Mouse (Mus musculus) yolk sac, embryonic 10.5 days (tissue): Measurements from ENCODE around the gene Lce1h.

Experiments
- DNase-seq: peaks from one replicate; pipeline ENCODE4 v3.0.0-alpha.2; 2017; ENCODE audit warnings: low spot score

The Lce1h gene

GRCm38 (mm10) chr3:92764965-92765364, at the start of gene Lce1h:
Gene Lce1h, minus strand, starts transcription at chr3:92765065.
- no peak for DNase-seq

- no peak for DNase-seq
These were observed 42.9 kb upstream of the Lce1h start, which contains the start of gene Lce1k for GRCm38 (mm10) chr3:92807791-92808190. Gene Lce1k, minus strand, starts transcription at chr3:92807891.

- DNase-seq, result no peak
These were observed 25.5 kb upstream of the Lce1h start, which contains the start of gene Lce1j for GRCm38 (mm10) chr3:92790414-92790813. Gene Lce1j, minus strand, starts transcription at chr3:92790514.

- no peak for DNase-seq
These were observed 13.9 kb upstream of the Lce1h start, which contains the start of gene Lce1i for GRCm38 (mm10) chr3:92778799-92779198. Gene Lce1i, minus strand, starts transcription at chr3:92778899.

GRCm38 (mm10) chr3:92771573-92771972, 6.7 kb upstream of the Lce1h start:
- no peak for DNase-seq

- DNase-seq, result no peak
These were observed 11.7 kb downstream of the Lce1h start for GRCm38 (mm10) chr3:92753197-92753596.

- no peak for DNase-seq
These were observed 12.6 kb downstream of the Lce1h start, which contains the start of gene Lce1g for GRCm38 (mm10) chr3:92752238-92752637. Gene Lce1g, minus strand, starts transcription at chr3:92752338.

- no peak for DNase-seq
These were observed 25.9 kb downstream of the Lce1h start, which contains the start of gene Gm38119 for GRCm38 (mm10) chr3:92738996-92739395. Gene Gm38119, minus strand, starts transcription at chr3:92739096.

- no peak for DNase-seq
These were observed 42.2 kb downstream of the Lce1h start for GRCm38 (mm10) chr3:92722631-92723030.

GRCm38 (mm10) chr3:92720250-92720649, 44.6 kb downstream of the Lce1h start, which contains the start of gene Lce1f:
Gene Lce1f, minus strand, starts transcription at chr3:92720350.
- DNase-seq, result no peak

- DNase-seq, result no peak
These were observed 49.7 kb downstream of the Lce1h start for GRCm38 (mm10) chr3:92715122-92715521.
